Mouse (Mus musculus) cortical plate, adult 2 months (tissue): ENCODE data around the gene Bcar3.

ENCODE experiments used
- CTCF ChIP-seq: fragments of 200-500 bp; IDR thresholded peaks from 2 replicates; pipeline ENCODE4 v1.5.1; 2011; ENCODE audit warnings: mild to moderate bottlenecking, control low read depth, low read length; ENCODE audit not compliant: insufficient read depth; ENCODE audit errors: extremely low read depth
- POLR2A ChIP-seq: fragments of 200-500 bp; IDR thresholded peaks from 2 replicates; pipeline ENCODE4 v1.6.1; 2011; ENCODE audit warnings: mild to moderate bottlenecking, low read length, control low read depth; ENCODE audit not compliant: insufficient read depth; ENCODE audit errors: extremely low read depth

DNA sequence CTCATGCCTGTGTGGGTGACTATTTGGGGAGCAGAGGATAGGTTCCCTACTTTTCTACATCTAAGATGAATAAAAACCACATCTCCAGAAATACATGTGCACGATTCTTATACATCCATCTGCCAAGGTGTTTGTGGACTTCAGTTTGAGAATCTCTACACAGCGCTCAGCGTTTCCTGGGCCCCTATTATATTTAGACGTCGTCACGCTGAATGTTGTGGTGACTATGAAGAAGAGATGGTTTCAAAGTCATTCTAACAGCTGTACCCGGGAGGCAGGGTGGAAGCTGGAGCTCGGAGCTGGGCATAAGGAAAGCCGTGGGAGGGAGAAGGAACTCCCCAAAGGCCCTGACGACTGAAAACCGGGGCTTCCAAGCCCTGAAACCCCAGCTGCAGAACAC is 178.5 kb downstream of the Bcar3 start:
- no peak for TF ChIP-seq CTCF
- TF ChIP-seq POLR2A = no peak
